Mouse (Mus musculus): ENCODE measurements around the gene Asic2. TPM values are rescaled to one million over a fixed set of nuclear protein-coding genes. Genes with fewer than 3 reads are reported as not detected.

Asic2 gene
- polyA plus RNA-seq, 2 experiments: 0.01 to 0.04 TPM

DNA sequence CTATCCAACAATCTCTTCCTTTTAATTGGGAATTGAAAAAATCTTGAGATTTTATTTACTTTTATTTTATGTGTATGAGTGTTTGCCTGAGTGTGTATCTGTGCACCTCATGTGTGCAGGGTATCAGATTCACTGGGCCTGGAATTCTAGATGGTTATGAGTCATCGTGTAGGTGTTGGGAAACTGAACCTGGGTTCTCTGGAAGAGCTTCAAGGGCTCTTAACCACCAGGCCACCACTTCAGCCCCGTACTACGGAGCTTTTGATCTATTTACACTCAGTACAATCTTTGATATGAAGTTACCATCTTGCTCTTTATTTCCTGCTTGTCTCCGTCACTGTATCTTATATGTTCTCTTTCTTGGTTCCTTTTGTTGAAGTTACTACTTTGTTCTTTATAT lies 1067.7 kb downstream of the Asic2 start:
- Histone ChIP-seq H3K4me2 (ENCODE audit: low read depth) (no peak overlapping the region), H3K27me3 (ENCODE audit: control insufficient read depth, insufficient read depth, low read length) (no peaks in the 10 kb centered on the region), H3K27ac (no peak overlapping the region), H3K4me1 (replicated peaks; ENCODE audit: control insufficient read depth in 2 of 2, insufficient read depth in 2 of 2, low read length in 1 of 2) (no peaks in the 10 kb centered on the region), H3K9me3 (ENCODE audit: control insufficient read depth, low read length) (no peaks in the 10 kb centered on the region), H3K36me3 (replicated peaks; ENCODE audit: control insufficient read depth, insufficient read depth, low read depth) (no peaks in the 10 kb centered on the region), H3K4me3 (ENCODE audit: insufficient read depth in 1 of 2, low read depth in 2 of 2, low read length in 2 of 2) (no peak overlapping the region), H3K9ac (replicated peaks) (no peak overlapping the region)
- WGBS (ENCODE audit: insufficient replicate concordance): 51% methylated on average over 4 of the region's 4 CpGs
- TF ChIP-seq EP300 (IDR thresholded peaks at IDR 0.05; ENCODE audit: low read depth) (no peak), CTCF (IDR thresholded peaks at IDR 0.05; ENCODE audit: low read depth) (no peak)
- no peak for DNase-seq (ENCODE audit: low read depth in 3 of 3, low spot score in 3 of 3)
- no peak for ATAC-seq (ENCODE audit: insufficient read depth)

GRCm38 (mm10) chr11:80895853-80896252 lies 1072.4 kb downstream of the Asic2 start:
- Histone ChIP-seq H3K9me3 (ENCODE audit: control insufficient read depth, low read length) (no peaks in the 10 kb centered on the region), H3K27me3 (ENCODE audit: control insufficient read depth, insufficient read depth, low read length) (no peaks in the 10 kb centered on the region), H3K4me2 (ENCODE audit: low read depth) (no peak overlapping the region), H3K36me3 (replicated peaks; ENCODE audit: control insufficient read depth, insufficient read depth, low read depth) (no peaks in the 10 kb centered on the region), H3K9ac (replicated peaks) (no peak overlapping the region), H3K4me1 (replicated peaks; ENCODE audit: control insufficient read depth in 2 of 2, insufficient read depth in 2 of 2, low read length in 1 of 2) (no peaks in the 10 kb centered on the region), H3K4me3 (ENCODE audit: insufficient read depth in 1 of 2, low read depth in 2 of 2, low read length in 2 of 2) (no peak overlapping the region), H3K27ac (no peak overlapping the region)
- ATAC-seq (ENCODE audit: insufficient read depth) (no peak), DNase-seq (ENCODE audit: low read depth in 3 of 3, low spot score in 3 of 3) (no peak)
- WGBS (ENCODE audit: insufficient replicate concordance): 59% methylated on average over 3 of the region's 3 CpGs
- TF ChIP-seq EP300 (IDR thresholded peaks at IDR 0.05; ENCODE audit: low read depth) (no peak), CTCF (IDR thresholded peaks at IDR 0.05; ENCODE audit: low read depth) (no peak)

DNA sequence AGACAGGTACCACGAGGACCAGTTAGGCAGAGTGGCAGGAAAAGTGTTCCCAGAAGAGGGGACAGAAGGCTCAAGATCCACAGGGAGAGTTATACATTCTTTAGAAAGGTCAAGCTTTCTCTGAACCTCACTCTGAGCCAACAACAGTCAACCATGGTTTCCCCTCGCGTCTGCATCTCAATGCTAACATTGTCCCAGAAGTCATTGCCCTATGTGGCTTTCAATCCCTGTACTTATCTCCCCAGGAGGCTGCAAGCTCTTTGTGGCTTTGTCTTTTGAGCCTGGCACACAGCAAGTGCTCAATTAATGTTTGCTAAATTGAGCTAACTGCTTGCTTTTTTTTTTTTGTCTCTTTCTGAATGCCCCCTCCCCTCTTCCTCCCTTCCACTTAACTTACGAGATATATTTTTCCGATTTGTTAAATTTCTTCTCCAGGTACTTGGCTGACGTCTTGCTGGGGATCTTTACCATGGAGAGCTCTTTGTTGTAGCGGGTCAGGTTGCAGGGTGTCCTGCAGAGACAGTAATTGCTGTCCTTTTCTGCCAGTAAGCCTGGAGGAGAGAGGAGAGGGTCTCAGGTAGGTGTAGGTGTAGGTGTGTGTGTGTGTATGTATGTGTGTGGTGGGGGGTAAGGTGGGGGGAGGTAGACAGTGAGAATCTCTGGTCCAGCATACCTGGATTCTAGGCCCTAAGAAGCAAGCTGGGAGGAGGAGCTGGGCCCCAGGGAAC lies 1078.8 kb downstream of the Asic2 start:
- no peaks in the 10 kb centered on the region for H3K36me3 ChIP-seq (replicated peaks; ENCODE audit: control insufficient read depth, insufficient read depth, low read depth)
- H3K4me1 ChIP-seq (replicated peaks; ENCODE audit: control insufficient read depth in 2 of 2, insufficient read depth in 2 of 2, low read length in 1 of 2): no peaks in the 10 kb centered on the region
- no peaks in the 10 kb centered on the region; the same call in 1 of the 2 replicates for H3K27me3 ChIP-seq (ENCODE audit: control insufficient read depth, insufficient read depth, low read length)
- H3K9me3 ChIP-seq (ENCODE audit: control insufficient read depth, low read length): no peaks in the 10 kb centered on the region
- no peak overlapping the region for H3K4me3 ChIP-seq (ENCODE audit: insufficient read depth in 1 of 2, low read depth in 2 of 2, low read length in 2 of 2)
- TF ChIP-seq EP300 (IDR thresholded peaks at IDR 0.05; ENCODE audit: low read depth): no peak
- no peak for TF ChIP-seq CTCF (IDR thresholded peaks at IDR 0.05; ENCODE audit: low read depth)
- H3K9ac ChIP-seq (replicated peaks): no peak overlapping the region
- H3K27ac ChIP-seq: no peak overlapping the region
- 8% methylated on average over 7 of the region's 7 CpGs for WGBS (ENCODE audit: insufficient replicate concordance)
- ATAC-seq (ENCODE audit: insufficient read depth) (no peak), DNase-seq (ENCODE audit: low read depth in 3 of 3, low spot score in 3 of 3) (no peak)
- H3K4me2 ChIP-seq (ENCODE audit: low read depth): no peak overlapping the region

DNA sequence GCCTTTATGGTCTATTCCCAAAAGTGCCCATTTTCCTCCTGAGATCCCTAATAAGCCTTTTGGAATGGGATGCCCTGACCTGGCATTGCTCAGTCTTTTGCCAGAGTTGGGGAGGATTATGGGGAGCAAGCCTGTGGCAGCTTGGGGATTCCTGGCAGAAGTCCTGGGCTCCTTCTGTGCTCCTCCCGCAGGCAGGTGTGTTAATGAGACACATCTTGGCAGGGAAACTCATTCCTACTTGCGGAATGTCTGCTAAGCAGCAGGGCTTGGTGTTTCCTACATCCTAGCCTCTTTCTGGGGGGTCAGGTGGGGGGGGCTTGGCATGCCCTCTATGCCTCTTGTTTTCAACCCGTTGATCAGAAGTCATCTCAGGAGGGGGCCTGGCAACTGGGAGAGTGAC lies 1081.2 kb downstream of the Asic2 start:
- no peak for ATAC-seq (ENCODE audit: insufficient read depth)
- WGBS (ENCODE audit: insufficient replicate concordance): 56% methylated on average over 3 of the region's 3 CpGs
- H3K4me3 ChIP-seq (ENCODE audit: insufficient read depth in 1 of 2, low read depth in 2 of 2, low read length in 2 of 2): no peak overlapping the region

GRCm38 (mm10) chr11:80886365-80886764 lies 1081.9 kb downstream of the Asic2 start:
- Histone ChIP-seq H3K4me3 (ENCODE audit: insufficient read depth in 1 of 2, low read depth in 2 of 2, low read length in 2 of 2) (no peak overlapping the region), H3K36me3 (replicated peaks; ENCODE audit: control insufficient read depth, insufficient read depth, low read depth) (no peaks in the 10 kb centered on the region), H3K4me1 (replicated peaks; ENCODE audit: control insufficient read depth in 2 of 2, insufficient read depth in 2 of 2, low read length in 1 of 2) (no peaks in the 10 kb centered on the region), H3K27me3 (ENCODE audit: control insufficient read depth, insufficient read depth, low read length) (no peaks in the 10 kb centered on the region; the same call in 1 of the 2 replicates), H3K27ac (no peak overlapping the region), H3K4me2 (ENCODE audit: low read depth) (no peak overlapping the region), H3K9ac (replicated peaks) (no peak overlapping the region), H3K9me3 (ENCODE audit: control insufficient read depth, low read length) (no peaks in the 10 kb centered on the region)
- ATAC-seq (ENCODE audit: insufficient read depth): no peak
- TF ChIP-seq CTCF (IDR thresholded peaks at IDR 0.05; ENCODE audit: low read depth) (no peak), EP300 (IDR thresholded peaks at IDR 0.05; ENCODE audit: low read depth) (no peak)
- no peak for DNase-seq (ENCODE audit: low read depth in 3 of 3, low spot score in 3 of 3)
- WGBS (ENCODE audit: insufficient replicate concordance): 61% methylated on average over 7 of the region's 7 CpGs

More for the DNA sequence above, 1081.2 kb downstream of the Asic2 start:
- H3K9me3 ChIP-seq (ENCODE audit: control insufficient read depth, low read length): no peaks in the 10 kb centered on the region
- no peaks in the 10 kb centered on the region for H3K4me1 ChIP-seq (replicated peaks; ENCODE audit: control insufficient read depth in 2 of 2, insufficient read depth in 2 of 2, low read length in 1 of 2)
- H3K4me2 ChIP-seq (ENCODE audit: low read depth): no peak overlapping the region
- H3K9ac ChIP-seq (replicated peaks): no peak overlapping the region
- no peak for DNase-seq (ENCODE audit: low read depth in 3 of 3, low spot score in 3 of 3)
- no peak for TF ChIP-seq EP300 (IDR thresholded peaks at IDR 0.05; ENCODE audit: low read depth)
- TF ChIP-seq CTCF (IDR thresholded peaks at IDR 0.05; ENCODE audit: low read depth): no peak
- no peaks in the 10 kb centered on the region; the same call in 1 of the 2 replicates for H3K27me3 ChIP-seq (ENCODE audit: control insufficient read depth, insufficient read depth, low read length)
- no peak overlapping the region for H3K27ac ChIP-seq
- no peaks in the 10 kb centered on the region for H3K36me3 ChIP-seq (replicated peaks; ENCODE audit: control insufficient read depth, insufficient read depth, low read depth)
